Mouse (Mus musculus): ENCODE results near the gene Pank1.

Pank1 gene

GRCm38 (mm10) chr19:34878603-34879541, at the start of gene Pank1:
TSS of gene Pank1 (minus strand) at chr19:34879455.
- DNase-seq (ENCODE audit: low spot score in 2 of 2), result peak; percentile 68 to 73

GRCm38 (mm10) chr19:34922603-34922963, 43.3 kb upstream of the Pank1 start:
- no peak for DNase-seq (ENCODE audit: low spot score in 2 of 2)

- DNase-seq (ENCODE audit: low spot score in 2 of 2), result peak; percentile 70 to 87
Measured at GRCm38 (mm10) chr19:34921652-34922602, 42.7 kb upstream of the Pank1 start, which contains the start of gene Kif20b. TSS of gene Kif20b (plus strand) at chr19:34922361.

GRCm38 (mm10) chr19:34921253-34921651, 42.0 kb upstream of the Pank1 start:
- no peak for DNase-seq (ENCODE audit: low spot score in 2 of 2)

- DNase-seq (ENCODE audit: low spot score in 2 of 2), result no peak
Measured at GRCm38 (mm10) chr19:34920531-34920930, 41.3 kb upstream of the Pank1 start.

- DNase-seq (ENCODE audit: low spot score in 2 of 2), result no peak
Measured at GRCm38 (mm10) chr19:34920066-34920465, 40.8 kb upstream of the Pank1 start.

- no peak for DNase-seq (ENCODE audit: low spot score in 2 of 2)
Measured at GRCm38 (mm10) chr19:34912366-34912765, 33.1 kb upstream of the Pank1 start.

GRCm38 (mm10) chr19:34906772-34907171, 27.5 kb upstream of the Pank1 start:
- no peak for DNase-seq (ENCODE audit: low spot score in 2 of 2)

GRCm38 (mm10) chr19:34905424-34905823, 26.2 kb upstream of the Pank1 start:
- no peak for DNase-seq (ENCODE audit: low spot score in 2 of 2)

GRCm38 (mm10) chr19:34904032-34904431, 24.8 kb upstream of the Pank1 start:
- DNase-seq (ENCODE audit: low spot score in 2 of 2), result no peak

GRCm38 (mm10) chr19:34901735-34902134, 22.5 kb upstream of the Pank1 start:
- no peak for DNase-seq (ENCODE audit: low spot score in 2 of 2)

- no peak for DNase-seq (ENCODE audit: low spot score in 2 of 2)
Measured at GRCm38 (mm10) chr19:34901266-34901665, 22.0 kb upstream of the Pank1 start.

- no peak for DNase-seq (ENCODE audit: low spot score in 2 of 2)
Measured at GRCm38 (mm10) chr19:34898941-34899340, 19.7 kb upstream of the Pank1 start.

GRCm38 (mm10) chr19:34897082-34897965, 18.1 kb upstream of the Pank1 start:
- no peak for DNase-seq (ENCODE audit: low spot score in 2 of 2)

- DNase-seq (ENCODE audit: low spot score in 2 of 2), result no peak
Measured at GRCm38 (mm10) chr19:34895082-34895481, 15.8 kb upstream of the Pank1 start.

GRCm38 (mm10) chr19:34891590-34891989, 12.3 kb upstream of the Pank1 start:
- DNase-seq (ENCODE audit: low spot score in 2 of 2), result no peak

- no peak for DNase-seq (ENCODE audit: low spot score in 2 of 2)
Measured at GRCm38 (mm10) chr19:34890981-34891380, 11.7 kb upstream of the Pank1 start.

- no peak for DNase-seq (ENCODE audit: low spot score in 2 of 2)
Measured at GRCm38 (mm10) chr19:34886324-34886723, 7.1 kb upstream of the Pank1 start.

GRCm38 (mm10) chr19:34883526-34884224, 4.4 kb upstream of the Pank1 start:
- no peak for DNase-seq (ENCODE audit: low spot score in 2 of 2)

- no peak for DNase-seq (ENCODE audit: low spot score in 2 of 2)
Measured at GRCm38 (mm10) chr19:34882443-34882842, 3.2 kb upstream of the Pank1 start.

GRCm38 (mm10) chr19:34881160-34881559, 1.9 kb upstream of the Pank1 start:
- DNase-seq (ENCODE audit: low spot score in 2 of 2), result no peak

All from frontal cortex, postnatal 10 days (tissue).